Mouse (Mus musculus): Measurements from ENCODE around the gene Gas2l3.

Gene Gas2l3

DNA sequence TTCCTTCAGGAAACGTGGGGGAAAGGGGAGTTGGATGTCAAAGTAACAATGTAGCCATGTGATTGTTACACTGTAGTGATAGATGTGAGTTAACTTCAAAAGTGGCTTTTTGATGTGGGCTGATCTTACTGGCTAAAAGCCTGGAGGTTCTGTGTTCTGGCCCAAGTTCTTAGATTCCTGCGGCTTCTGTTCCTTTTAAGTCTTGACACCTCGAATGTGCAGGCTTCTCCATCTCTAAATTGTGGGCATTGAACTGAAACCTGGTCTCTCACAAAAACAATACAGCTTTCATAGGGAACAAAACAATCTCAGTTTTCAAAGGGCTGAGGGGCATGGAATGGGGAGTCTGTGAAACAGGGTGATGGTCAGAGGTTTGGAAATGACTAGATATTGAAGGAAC is 614 bp upstream of the Gas2l3 start:
- no peak for DNase-seq (ENCODE audit: extremely low spot score, low read depth, low spot score)

- DNase-seq (ENCODE audit: extremely low spot score, low read depth, low spot score) = no peak
Measured at GRCm38 (mm10) chr10:89443115-89443622, 598 bp downstream of the Gas2l3 start.

GRCm38 (mm10) chr10:89442640-89443039 is 1.1 kb downstream of the Gas2l3 start:
- DNase-seq (ENCODE audit: extremely low spot score, low read depth, low spot score) = no peak

- DNase-seq (ENCODE audit: extremely low spot score, low read depth, low spot score) = no peak
Measured at GRCm38 (mm10) chr10:89441961-89442360, 1.8 kb downstream of the Gas2l3 start.

DNA sequence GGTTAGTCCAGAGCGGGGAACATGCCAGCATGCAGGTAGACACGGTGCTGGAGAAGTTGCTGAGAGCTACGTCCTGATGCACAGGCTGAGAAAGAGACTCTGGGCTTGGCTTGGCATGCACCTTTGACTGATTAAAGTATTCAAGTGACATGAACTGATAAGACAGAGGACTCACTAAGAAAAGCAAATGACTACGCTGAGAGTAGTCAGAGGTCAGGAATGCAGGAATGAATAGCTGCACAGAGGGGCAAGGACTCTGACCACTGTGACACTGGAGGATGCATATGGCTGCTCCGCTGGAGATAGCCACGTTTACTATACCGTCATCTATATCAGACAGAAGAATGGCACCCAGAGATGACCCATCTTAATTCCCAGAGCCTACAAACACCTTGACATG is 4.4 kb downstream of the Gas2l3 start:
- no peak for DNase-seq (ENCODE audit: extremely low spot score, low read depth, low spot score)

GRCm38 (mm10) chr10:89437996-89438395 is 5.8 kb downstream of the Gas2l3 start:
- no peak for DNase-seq (ENCODE audit: extremely low spot score, low read depth, low spot score)

DNA sequence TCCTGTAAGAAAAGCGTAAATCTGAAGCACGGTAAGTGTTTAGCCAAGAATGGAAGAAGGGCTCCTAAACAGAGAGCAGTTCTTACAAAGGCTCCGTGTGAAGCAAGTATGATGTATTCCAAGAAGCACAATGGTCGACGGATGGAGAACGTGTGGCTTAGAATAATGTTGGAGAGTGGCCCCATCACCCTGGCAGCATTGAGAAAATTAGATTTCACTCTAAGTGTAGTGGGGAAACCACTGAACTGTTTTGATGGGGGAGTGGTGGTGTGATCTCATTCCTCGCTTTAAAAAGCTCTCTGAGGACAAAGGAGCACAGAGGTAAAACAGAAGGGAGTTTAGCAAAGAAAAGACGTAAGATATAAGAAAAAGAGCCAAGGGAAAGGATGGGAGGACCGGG is 6.3 kb downstream of the Gas2l3 start:
- DNase-seq (ENCODE audit: extremely low spot score, low read depth, low spot score) = no peak

DNA sequence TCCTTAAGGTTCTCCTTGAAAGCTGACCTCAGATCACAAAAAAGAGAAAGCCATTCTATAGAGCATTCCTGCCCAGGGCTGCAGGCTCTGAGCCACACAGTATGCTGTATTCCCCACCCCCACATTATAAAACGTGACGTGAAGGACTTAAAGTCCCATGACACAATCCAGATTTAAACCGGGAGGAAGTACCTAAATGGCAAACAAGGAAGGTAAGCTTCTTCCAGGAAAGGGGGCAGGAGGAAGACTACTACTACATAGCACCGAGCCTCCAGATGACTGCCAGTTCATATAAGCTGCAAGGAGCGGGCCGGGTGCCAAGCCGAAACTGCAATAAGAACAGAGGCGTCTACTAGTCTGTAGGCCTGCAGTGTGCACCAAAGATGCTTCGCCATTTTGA is 7.8 kb downstream of the Gas2l3 start:
- DNase-seq (ENCODE audit: extremely low spot score, low read depth, low spot score) = no peak

DNA sequence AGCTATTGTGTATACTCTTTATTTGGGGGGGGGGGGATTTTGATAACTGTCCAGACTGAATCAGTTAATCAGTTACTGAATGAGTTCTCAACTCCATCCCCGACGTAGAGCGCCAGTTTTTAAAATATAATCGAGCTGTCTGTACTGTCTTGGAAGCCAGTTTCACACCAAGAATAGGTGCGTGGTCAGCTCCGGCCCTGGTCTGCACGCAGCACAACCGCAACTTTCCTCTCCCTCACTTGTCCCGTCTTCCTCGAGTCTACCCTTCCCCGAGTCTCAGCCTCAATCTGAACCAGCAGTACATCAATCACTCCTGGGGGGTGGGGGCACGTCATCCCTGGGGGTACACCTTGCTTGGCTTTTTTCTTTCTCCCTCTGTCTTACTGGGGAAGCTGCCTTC is 8.4 kb downstream of the Gas2l3 start:
- no peak for DNase-seq (ENCODE audit: extremely low spot score, low read depth, low spot score)

- DNase-seq (ENCODE audit: extremely low spot score, low read depth, low spot score) = no peak
Measured at GRCm38 (mm10) chr10:89434509-89435210, 9.1 kb downstream of the Gas2l3 start.

DNA sequence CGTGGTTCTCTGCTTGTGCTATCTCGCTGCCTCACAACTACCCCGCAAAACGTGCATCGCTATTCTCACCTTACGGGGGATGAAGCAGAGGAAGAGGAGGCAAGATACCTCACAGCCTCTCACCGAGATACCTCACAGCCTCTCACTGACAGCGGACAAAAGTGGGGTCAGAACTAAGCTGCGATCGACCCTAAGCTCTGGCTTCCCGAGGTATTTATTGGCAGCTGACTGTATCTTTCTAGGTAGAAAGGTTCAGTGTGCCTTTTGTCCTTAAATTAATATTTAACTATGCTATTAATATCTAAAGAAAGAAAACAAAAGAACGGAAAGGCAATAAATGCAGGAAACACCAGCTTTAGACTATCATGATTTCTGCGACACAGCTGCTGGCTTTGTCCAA is 11.0 kb downstream of the Gas2l3 start:
- no peak for DNase-seq (ENCODE audit: extremely low spot score, low read depth, low spot score)

GRCm38 (mm10) chr10:89430751-89431150 is 13.0 kb downstream of the Gas2l3 start:
- DNase-seq (ENCODE audit: extremely low spot score, low read depth, low spot score) = no peak

- no peak for DNase-seq (ENCODE audit: extremely low spot score, low read depth, low spot score)
Measured at GRCm38 (mm10) chr10:89424800-89425393, 18.9 kb downstream of the Gas2l3 start.

DNA sequence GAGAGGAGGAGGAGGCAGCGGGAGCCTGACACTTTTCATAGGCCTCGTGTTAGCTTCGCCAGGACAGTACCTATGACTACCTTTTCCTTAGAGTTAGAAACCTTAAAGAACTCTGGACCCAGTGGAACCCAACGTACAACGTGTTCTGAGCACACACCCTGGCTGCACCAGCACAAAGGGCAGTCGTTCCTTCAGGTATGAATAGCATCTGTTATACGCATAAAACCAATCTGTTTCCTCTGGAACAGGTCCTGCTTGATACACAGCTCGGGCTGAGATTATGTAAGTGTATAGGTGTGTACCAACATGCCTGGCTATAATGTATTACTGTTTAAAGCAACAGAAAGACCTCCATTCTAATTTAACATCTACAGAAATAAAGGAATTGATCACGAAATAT is 19.6 kb downstream of the Gas2l3 start:
- no peak for DNase-seq (ENCODE audit: extremely low spot score, low read depth, low spot score)

GRCm38 (mm10) chr10:89423164-89423778 is 20.5 kb downstream of the Gas2l3 start:
- no peak for DNase-seq (ENCODE audit: extremely low spot score, low read depth, low spot score)

DNA sequence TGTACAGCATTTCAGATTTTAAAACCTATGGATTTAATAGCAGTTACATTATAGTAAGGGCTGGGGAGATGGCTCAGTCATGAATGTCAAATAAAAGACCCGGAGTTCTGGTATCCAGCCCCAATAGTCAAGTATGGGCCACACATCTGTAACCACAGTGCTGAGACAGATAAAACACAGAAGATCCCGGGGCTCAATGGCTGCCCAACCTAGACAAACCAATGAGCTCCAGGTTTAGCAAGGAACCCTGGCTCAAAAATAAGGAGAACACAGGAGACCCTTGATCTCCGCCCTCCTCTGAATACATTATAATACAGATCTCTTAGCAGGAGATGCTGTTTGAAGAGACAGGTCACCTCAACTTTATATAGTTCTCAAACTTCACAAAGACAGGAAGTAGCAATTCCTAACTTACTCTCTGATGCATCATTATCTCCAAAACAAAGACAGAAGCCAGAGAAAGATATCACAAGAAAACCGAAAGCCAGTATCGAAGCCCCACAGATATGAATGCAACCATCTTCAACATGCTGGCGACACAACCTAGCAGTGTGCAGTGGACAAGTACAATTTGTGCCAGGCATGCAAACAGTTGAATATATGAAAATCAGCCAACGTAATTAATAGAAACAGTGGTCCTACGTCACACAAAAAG is 21.1 kb downstream of the Gas2l3 start:
- DNase-seq (ENCODE audit: extremely low spot score, low read depth, low spot score) = no peak

- no peak for DNase-seq (ENCODE audit: extremely low spot score, low read depth, low spot score)
Measured at GRCm38 (mm10) chr10:89417966-89418365, 25.8 kb downstream of the Gas2l3 start.

DNA sequence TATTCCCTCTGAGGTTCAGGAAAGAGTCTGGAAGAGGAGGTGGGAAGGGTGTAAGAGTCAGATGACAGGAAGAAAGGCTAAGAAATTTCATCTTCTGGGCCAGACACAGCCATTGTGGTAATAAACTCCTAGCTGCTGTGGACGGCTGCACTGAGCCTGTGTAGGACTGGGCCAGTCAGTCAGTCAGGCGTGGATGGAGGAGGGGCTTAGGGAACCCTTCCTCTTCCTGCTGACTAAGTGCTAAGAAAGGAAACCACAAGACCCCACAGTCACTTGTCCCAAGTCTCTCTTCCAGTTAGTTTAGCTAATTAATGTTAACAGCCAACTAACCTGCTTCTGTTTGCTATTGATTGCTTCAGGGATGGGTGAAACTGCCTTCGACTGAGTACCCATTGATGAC is 28.3 kb downstream of the Gas2l3 start:
- DNase-seq (ENCODE audit: extremely low spot score, low read depth, low spot score) = no peak

DNA sequence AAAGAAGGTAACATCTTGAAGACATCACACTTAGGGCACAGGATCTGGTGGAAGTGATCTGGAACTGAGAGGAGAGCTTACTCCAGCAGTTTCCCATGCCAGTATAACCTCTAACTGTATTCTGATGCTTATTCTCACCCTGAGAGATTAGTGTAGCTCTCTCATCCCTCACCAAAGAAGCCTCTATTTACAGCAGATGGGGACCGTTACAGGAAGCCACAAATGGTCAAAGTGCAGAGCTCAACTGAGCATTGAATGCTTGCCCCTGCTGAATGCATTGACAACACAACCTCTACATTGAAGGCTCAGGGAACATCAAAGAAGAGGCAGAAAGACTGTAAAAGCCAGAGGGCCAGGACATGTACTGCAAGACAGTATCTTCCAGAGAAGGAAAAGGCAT is 36.2 kb downstream of the Gas2l3 start:
- no peak for DNase-seq (ENCODE audit: extremely low spot score, low read depth, low spot score)

- DNase-seq (ENCODE audit: extremely low spot score, low read depth, low spot score) = no peak
Measured at GRCm38 (mm10) chr10:89406733-89407484, 36.9 kb downstream of the Gas2l3 start.

GRCm38 (mm10) chr10:89404936-89405335 is 38.8 kb downstream of the Gas2l3 start:
- DNase-seq (ENCODE audit: extremely low spot score, low read depth, low spot score) = no peak

Data from hindlimb bud, embryonic 11.5 days (tissue).